Mouse (Mus musculus): ENCODE measurements around the gene Dnajc12.

DNA sequence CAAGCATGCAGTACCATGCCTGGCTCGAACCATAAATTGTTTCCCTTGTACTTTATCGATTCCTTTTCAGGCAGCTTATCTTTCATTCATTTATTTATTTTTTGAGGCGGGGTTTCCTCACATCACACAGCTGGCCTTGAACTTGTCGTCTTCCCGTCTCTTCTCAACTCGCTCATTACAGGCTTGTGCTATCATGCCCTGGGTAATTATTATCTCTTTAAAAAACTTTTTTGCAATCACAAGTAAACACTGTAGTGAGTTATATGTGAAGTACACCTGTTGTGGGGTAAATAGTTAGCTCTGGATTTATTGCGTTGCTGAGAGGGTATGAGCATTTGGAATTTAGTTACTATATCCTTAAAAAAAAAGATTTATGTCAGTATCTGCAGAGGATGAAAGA is 33.0 kb downstream of the Dnajc12 start:
- TF ChIP-seq CTCF (IDR thresholded peaks at IDR 0.05; ENCODE audit: extremely low read depth, insufficient read depth, insufficient read length, insufficient replicate concordance) (no peak), POLR2A (IDR thresholded peaks at IDR 0.05; ENCODE audit: low read depth, low read length) (no peak)
